Mouse (Mus musculus) testis, postnatal 14 days (tissue): ENCODE measurements around the gene Ift140.
"Not testable (repeated sequence)": the region's sequence is repeated elsewhere in the genome, so short reads cannot be mapped to it uniquely, and the experiment has no call there.

Experiments
- DNase-seq: peaks from one replicate; pipeline ENCODE4 v3.0.0; 2021; ENCODE audit warnings: low spot score

Gene Ift140

DNA sequence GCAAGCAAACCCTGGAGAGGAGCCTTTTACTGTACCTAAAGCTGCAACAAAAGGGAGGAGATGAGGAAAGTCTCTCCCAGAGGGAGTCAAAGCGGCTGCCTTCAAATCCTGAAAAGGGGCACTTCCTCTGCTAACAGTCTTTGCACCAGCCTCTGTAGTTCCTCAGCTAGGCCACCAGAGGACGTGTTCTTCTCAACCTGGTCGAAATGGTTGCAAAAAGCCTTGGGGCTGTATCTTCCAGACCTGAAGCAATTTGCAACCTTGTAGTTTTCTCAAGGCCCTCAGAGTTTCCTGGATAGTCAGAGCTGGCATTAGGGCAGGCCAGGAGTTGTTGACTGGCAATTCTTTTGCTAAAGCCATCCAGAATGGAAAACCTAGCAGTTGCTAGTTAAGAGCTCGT is 101.4 kb downstream of the Ift140 start:
- peak; percentile 79 for DNase-seq

DNA sequence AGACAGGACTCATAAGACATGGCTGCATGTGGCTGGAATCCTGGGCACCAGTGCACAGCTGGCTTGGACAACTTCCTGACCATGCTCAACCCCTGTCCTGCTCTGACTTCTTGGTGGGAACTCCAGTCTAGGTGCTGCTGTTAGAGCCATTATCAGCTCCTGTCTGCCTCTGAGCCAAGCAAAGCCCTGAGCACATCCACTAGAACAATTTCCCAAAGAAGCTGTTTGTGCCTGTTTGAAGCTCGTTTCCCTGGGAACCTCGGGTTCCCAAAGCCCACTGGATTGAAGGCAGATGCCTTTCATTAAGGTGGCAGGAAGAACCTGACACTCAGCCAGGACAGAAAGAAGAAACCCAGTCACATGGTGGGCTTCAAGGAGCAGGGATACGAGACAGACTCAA is 104.5 kb downstream of the Ift140 start, which contains the start of gene Ptx4:
Gene Ptx4 (plus strand): TSS at position 355 of the 400 bp plus-strand sequence.
- no peak for DNase-seq

DNA sequence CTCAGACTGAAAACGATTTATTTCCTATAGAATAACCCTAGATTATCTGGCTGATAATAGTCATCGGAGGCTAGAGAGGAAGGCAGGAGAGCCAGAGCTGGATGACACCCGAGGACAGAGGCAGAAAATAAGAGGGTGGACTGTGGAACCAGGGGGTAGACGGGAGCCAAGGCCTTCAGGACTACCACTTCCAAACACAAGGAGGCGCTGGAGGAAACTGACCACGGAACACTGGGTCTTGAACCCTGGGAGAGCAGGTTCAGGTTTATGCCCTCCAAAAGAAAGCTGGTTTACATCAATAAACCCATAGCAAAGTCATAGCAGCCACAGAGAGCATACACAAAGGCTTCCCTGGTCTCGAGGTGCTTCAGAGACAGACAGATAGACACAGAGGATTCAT is 108.1 kb downstream of the Ift140 start:
- DNase-seq = no peak

GRCm38 (mm10) chr17:25125442-25126060 is 109.7 kb downstream of the Ift140 start:
- DNase-seq = not testable (repeated sequence)

- peak; percentile 64 for DNase-seq
Measured at GRCm38 (mm10) chr17:25127079-25127478, 111.2 kb downstream of the Ift140 start.

DNA sequence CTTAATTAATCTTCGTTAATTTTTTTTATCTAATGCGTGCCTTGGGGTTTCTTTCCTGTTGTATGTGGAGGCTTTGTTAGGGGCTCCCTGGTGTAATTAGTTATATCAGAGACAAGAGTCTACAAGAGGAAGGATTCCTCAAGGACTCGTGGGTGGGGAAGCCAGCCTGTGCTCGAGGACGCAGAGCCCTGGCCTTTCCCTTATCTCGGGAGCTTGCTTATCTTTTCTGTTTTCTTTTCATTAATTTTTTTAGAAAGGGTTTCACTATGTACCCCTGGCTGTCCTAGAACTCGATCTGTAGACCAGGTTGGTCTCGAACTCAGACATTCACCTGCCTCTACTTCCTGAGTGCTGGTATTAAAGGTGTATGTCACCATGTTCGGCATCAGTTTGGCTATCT is 111.8 kb downstream of the Ift140 start:
- no peak for DNase-seq

DNA sequence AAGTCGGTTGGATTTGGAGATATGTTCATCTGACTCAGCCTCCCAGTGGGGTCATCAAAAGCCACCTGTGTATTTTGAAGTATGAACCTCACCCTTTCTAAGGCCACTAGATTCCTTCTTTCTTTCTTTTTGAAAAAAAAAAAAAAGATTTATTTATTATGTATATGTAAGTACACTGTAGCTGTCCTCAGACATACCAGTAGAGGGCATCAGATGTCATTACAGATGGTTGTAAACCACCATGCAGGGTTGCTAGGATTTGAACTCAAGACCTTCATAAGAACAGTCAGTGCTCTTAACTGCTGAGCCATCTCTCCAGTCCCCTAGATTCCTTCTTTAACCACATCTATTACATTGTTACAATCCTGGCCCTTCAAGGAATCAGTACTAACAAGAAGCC is 114.2 kb downstream of the Ift140 start:
- DNase-seq = no peak

GRCm38 (mm10) chr17:25133275-25133698 is 117.4 kb downstream of the Ift140 start, which contains the start of gene Clcn7:
Gene Clcn7, plus strand, starts transcription at chr17:25133391.
- DNase-seq = peak; percentile 94

- no peak for DNase-seq
Measured at GRCm38 (mm10) chr17:25135622-25136021, 119.7 kb downstream of the Ift140 start.

GRCm38 (mm10) chr17:25138803-25139202 is 122.9 kb downstream of the Ift140 start:
- no peak for DNase-seq

GRCm38 (mm10) chr17:25139960-25140359 is 124.1 kb downstream of the Ift140 start:
- DNase-seq = no peak
